Mouse (Mus musculus): ENCODE results near the gene Prkcq.

DNA sequence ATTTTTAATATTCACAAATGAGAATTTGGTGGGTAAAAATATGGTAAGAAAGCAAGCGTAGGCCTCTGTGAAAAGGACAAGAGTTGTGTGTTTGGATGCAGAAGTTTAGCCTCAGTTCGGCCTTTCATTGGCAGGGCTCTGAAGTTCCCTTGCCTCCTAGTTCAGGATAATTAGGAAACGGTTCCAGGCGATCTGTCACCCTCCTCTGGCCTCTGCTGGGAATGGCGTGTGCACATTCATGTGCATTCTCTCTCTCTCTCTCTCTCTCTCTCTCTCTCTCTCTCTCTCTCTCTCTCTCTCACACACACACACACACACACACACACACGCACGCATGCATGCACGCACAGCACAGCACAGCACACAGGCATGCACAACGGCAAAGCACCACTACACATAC lies 93.5 kb downstream of the Prkcq start:
- no peak for TF ChIP-seq CTCF (IDR thresholded peaks at IDR 0.05; ENCODE audit: low read depth, low read length)
- TF ChIP-seq POLR2A (IDR thresholded peaks at IDR 0.05; ENCODE audit: extremely low read depth, insufficient read depth, low read length), result no peak
